Mouse (Mus musculus): Measurements from ENCODE around the gene Rhox3c. TPM values are rescaled to one million over a fixed set of nuclear protein-coding genes. Genes with fewer than 3 reads are reported as not detected.
"Not testable (repeated sequence)": the region's sequence is repeated elsewhere in the genome, so short reads cannot be mapped to it uniquely, and the experiment has no call there.

Gene Rhox3c
- total RNA-seq (2021) = not detected
- long read RNA-seq, experiment 1 = 0 reads
- long read RNA-seq, experiment 2 = 0 reads

DNA sequence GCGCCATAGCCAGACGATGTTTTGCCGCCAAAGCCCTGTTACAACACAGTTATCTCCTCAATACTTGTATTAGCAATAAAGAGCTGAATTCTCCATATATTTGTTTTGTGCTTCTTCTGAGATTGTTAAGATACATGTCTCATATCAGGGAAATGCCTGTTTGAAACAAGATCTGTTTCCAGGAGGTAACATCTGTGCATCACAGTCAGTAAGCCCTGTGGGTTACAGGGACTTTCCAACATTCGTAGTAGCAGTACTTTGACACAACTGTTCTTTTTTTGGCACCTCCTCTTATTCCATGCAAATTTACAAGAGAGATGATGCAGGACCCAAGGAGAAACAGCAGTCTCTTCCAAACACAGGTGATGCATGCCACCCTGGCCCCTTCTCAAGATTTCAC, at the start of gene Rhox3c:
Rhox3c (plus strand) TSS at position 301 of the 400 bp plus-strand sequence.
- intact Hi-C loops (cut with DNase I); DNase-seq (ENCODE audit: low spot score in 2 of 2): not testable (repeated sequence)

DNA sequence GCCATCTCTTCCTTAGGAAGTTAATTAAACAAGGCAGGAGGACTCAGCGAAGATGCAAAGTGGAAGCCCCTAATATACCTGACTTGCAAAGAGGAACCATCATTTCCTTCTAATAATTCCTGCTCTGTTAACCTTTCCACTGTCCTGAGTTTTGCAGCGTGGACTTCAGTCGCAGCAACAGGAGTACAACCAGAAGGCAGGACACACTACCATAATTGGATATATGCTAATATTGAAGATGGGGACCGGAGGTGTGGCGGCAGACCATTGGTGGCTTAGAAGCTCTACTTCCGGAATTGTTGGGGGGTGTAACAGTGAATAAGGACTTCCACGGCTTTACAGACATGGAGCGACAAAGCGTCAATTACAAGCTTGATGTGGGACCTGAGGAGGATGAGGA, 46.6 kb upstream of the Rhox3c start, which contains the start of gene Rhox2b:
Rhox2b (plus strand) TSS at position 301 of the 400 bp plus-strand sequence.
- intact Hi-C loops (cut with DNase I); DNase-seq (ENCODE audit: low spot score in 2 of 2): not testable (repeated sequence)

DNA sequence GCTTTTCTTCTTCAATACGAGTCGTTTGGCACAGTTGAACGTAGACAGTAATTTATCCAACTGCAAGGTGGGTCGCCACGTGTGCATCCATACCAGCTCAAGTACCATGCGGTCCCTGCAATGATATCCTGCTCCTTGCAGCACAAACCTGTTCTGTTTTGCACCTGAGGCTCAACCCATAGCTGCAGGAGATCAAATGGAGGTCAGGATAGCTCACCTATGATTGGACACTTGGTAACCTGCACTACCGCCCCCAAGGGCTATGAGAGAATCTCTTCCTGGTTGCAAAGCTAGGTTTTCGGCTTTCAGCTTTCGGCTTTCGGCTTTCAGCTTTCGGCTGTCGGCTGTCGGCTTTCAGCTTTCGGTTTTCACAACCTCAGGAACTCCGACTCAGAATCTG, 26.2 kb upstream of the Rhox3c start, which contains the start of gene Rhox4b:
Rhox4b (plus strand) TSS at position 301 of the 400 bp plus-strand sequence.
- not testable (repeated sequence) for DNase-seq (ENCODE audit: low spot score in 2 of 2)

DNA sequence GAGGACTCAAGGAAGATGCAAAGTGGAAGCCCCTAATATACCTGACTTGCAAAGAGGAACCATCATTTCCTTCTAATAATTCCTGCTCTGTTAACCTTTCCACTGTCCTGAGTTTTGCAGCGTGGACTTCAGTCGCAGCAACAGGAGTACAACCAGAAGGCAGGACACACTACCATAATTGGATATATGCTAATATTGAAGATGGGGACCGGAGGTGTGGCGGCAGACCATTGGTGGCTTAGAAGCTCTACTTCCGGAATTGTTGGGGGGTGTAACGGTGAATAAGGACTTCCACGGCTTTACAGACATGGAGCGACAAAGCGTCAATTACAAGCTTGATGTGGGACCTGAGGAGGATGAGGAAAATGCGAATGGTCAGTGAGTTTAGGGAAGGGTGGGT, 5.0 kb upstream of the Rhox3c start, which contains the start of gene Rhox2c:
Rhox2c (plus strand) TSS at position 301 of the 400 bp plus-strand sequence.
- intact Hi-C loops (cut with DNase I); DNase-seq (ENCODE audit: low spot score in 2 of 2): not testable (repeated sequence)

More for the DNA sequence above, 26.2 kb upstream of the Rhox3c start, which contains the start of gene Rhox4b:
- intact Hi-C loops (cut with DNase I) = not testable (repeated sequence)

DNA sequence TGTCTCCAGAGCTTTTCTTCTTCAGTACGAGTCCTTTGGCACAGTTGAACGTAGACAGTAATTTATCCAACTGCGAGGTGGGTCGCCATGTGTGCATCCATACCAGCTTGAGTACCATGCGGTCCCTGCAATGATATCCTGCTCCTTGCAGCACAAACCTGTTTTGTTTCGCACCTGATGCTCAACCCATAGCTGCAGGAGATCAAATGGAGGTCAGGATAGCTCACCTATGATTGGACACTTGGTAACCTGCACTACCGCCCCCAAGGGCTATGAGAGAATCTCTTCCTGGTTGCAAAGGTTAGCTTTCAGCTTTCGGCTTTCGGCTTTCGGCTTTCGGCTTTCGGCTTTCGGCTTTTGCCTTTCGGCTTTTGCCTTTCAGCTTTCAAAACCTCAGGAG, 21.7 kb downstream of the Rhox3c start, which contains the start of gene Rhox4c:
Rhox4c (plus strand) TSS at position 301 of the 400 bp plus-strand sequence.
- DNase-seq (ENCODE audit: low spot score in 2 of 2); intact Hi-C loops (cut with DNase I): not testable (repeated sequence)

DNA sequence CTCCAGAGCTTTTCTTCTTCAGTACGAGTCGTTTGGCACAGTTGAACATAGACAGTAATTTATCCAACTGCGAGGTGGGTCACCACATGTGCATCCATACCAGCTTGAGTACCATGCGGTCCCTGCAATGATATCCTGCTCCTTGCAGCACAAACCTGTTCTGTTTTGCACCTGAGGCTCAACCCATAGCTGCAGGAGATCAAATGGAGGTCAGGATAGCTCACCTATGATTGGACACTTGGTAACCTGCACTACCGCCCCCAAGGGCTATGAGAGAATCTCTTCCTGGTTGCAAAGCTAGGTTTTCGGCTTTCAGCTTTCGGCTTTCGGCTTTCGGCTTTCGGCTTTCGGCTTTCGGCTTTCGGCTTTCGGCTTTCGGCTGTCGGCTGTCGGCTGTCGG, 55.7 kb downstream of the Rhox3c start, which contains the start of gene Rhox4d:
Rhox4d (plus strand) TSS at position 301 of the 400 bp plus-strand sequence.
- intact Hi-C loops (cut with DNase I) = not testable (repeated sequence)

More for the DNA sequence above, 55.7 kb downstream of the Rhox3c start, which contains the start of gene Rhox4d:
- DNase-seq (ENCODE audit: low spot score in 2 of 2) = not testable (repeated sequence)

Other genes with a start within 250 kb of the Rhox3c start
- not detected for gene Gm9, start 247.5 kb upstream of the Rhox3c start, total RNA-seq (2021)
- gene Rhox1, start 236.3 kb upstream of the Rhox3c start, total RNA-seq (2021) = not detected
- not detected for gene Rhox2a, start 213.6 kb upstream of the Rhox3c start, total RNA-seq (2021)
- gene Rhox3a, start 208.7 kb upstream of the Rhox3c start, total RNA-seq (2021) = not detected
- not detected for gene Rhox4a, start 193.2 kb upstream of the Rhox3c start, total RNA-seq (2021)
- gene Rhox3a2, start 78.6 kb upstream of the Rhox3c start, total RNA-seq (2021) = not detected
- gene Rhox4a2, start 67.7 kb upstream of the Rhox3c start, total RNA-seq (2021) = not detected
- not detected for gene Rhox2b, start 46.5 kb upstream of the Rhox3c start, total RNA-seq (2021)
- gene Rhox4b, start 26.1 kb upstream of the Rhox3c start, total RNA-seq (2021) = not detected
- gene Rhox2c, start 4.9 kb upstream of the Rhox3c start, total RNA-seq (2021) = not detected
- not detected for gene Rhox4c, start 21.8 kb downstream of the Rhox3c start, total RNA-seq (2021)
- gene Rhox2d, start 34.8 kb downstream of the Rhox3c start, total RNA-seq (2021) = not detected
- gene Rhox4d, start 55.8 kb downstream of the Rhox3c start, total RNA-seq (2021) = not detected
- not detected for gene Rhox2e, start 71.9 kb downstream of the Rhox3c start, total RNA-seq (2021)
- not detected for gene Rhox3e, start 83.4 kb downstream of the Rhox3c start, total RNA-seq (2021)
- not detected for gene Rhox4e, start 98.8 kb downstream of the Rhox3c start, total RNA-seq (2021)
- gene Rhox2f, start 112.8 kb downstream of the Rhox3c start, total RNA-seq (2021) = not detected
- gene Rhox3f, start 122.4 kb downstream of the Rhox3c start, total RNA-seq (2021) = not detected
- not detected for gene Rhox4f, start 149.1 kb downstream of the Rhox3c start, total RNA-seq (2021)
- not detected for gene Rhox3g, start 170.0 kb downstream of the Rhox3c start, total RNA-seq (2021)
- gene Rhox2g, start 184.9 kb downstream of the Rhox3c start, total RNA-seq (2021) = not detected
- gene Rhox4g, start 192.7 kb downstream of the Rhox3c start, total RNA-seq (2021) = not detected
- gene Rhox3h, start 210.2 kb downstream of the Rhox3c start, total RNA-seq (2021) = not detected
- gene Rhox2h, start 214.7 kb downstream of the Rhox3c start, total RNA-seq (2021) = not detected